Mouse (Mus musculus): ENCODE measurements around the gene Apoc1.

Apoc1 gene

DNA sequence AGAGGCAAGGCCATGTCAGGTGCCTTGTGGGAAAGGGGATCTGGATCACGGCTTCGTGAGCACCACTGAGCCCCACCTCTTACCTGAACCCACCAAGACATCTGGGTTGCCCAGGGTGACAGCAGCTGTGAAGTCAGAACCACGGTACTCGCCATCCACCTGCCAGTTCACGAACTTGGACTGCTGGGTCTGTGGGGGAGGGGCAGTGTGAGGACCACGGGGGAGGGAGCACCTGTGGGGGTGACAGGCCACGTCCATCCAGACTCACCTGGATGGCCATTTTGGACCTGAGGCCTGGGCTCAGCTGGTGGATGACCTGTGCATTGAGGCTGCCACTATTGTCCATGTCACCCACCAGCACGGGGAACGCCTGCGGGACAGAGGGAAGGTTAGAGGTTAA lies 18.2 kb upstream of the Apoc1 start:
- DNase-seq (ENCODE audit: low read depth in 2 of 2, low spot score in 2 of 2), result no peak

DNA sequence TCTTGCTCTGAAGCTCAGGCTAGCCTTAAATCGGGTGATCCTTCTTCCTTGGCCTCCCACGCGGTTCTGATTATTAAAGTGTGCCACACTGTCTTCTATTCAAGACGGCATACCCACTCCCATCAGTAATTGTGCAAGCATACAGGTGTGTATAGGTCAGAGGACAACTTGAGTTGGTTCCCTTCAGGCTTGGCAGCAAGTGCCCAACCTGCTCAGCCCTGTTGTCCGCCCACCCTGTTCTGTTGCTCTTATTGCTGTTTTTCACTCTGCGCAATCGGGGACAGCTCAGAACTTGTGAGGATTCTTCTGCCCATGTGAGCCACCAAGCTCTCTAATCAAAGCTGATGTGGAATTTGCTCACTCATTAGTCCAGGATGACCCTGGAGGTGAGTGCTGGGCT lies 12.8 kb upstream of the Apoc1 start:
- DNase-seq (ENCODE audit: low read depth in 2 of 2, low spot score in 2 of 2), result no peak

DNA sequence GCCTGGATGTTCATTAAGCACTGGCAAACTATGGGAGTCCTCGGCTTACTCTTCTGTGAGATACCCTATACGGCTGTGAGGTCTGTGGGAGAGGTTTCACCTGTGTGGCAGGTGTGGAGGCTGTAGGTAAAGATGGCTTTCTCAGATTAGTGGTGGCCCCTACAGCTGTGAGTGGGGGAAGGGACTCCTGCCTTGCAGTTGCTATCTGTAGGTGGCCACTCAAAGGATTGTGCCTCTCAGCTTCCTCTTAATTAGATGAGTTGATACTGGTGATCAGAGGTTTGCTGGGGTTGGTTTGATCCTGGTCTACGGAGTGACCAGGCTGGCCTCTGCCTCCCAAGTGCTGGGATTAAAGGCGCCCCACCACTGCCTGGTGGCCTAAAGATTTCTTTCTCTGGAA lies 12.0 kb upstream of the Apoc1 start:
- no peak for DNase-seq (ENCODE audit: low read depth in 2 of 2, low spot score in 2 of 2)

DNA sequence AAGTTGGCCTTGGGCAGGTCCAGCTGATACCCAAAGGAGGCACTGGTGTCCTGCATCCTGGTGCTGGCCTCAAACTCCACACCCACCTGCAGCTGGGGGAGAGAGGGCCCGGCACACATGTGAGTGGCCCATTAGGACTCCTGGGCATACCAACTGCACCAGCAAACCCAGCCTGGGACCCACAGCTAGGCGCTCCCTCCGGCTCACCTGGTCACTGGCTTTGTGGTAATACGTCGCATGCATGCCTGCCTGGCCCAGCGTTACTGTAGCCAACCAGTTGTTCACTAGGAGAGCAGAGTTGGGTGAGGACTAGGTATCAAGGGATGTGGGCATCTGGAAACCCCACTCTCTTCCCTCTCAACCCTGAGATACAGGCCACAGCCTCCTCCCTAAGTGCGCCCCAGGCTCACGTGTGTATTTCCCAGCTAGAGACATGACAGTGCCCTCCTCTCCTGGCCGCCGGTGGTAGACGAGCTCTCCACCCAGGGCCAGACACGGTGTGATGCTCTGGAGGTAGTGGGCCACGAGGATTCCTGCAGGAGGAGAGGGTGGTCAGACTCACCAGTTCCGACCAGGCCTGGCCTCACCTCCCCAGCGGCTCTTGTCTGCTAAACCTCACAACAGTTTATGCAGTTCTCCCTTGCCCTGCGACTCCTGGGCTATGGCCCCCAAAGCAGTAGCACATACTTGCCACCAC lies 10.5 kb upstream of the Apoc1 start:
- no peak for DNase-seq (ENCODE audit: low read depth in 2 of 2, low spot score in 2 of 2)

DNA sequence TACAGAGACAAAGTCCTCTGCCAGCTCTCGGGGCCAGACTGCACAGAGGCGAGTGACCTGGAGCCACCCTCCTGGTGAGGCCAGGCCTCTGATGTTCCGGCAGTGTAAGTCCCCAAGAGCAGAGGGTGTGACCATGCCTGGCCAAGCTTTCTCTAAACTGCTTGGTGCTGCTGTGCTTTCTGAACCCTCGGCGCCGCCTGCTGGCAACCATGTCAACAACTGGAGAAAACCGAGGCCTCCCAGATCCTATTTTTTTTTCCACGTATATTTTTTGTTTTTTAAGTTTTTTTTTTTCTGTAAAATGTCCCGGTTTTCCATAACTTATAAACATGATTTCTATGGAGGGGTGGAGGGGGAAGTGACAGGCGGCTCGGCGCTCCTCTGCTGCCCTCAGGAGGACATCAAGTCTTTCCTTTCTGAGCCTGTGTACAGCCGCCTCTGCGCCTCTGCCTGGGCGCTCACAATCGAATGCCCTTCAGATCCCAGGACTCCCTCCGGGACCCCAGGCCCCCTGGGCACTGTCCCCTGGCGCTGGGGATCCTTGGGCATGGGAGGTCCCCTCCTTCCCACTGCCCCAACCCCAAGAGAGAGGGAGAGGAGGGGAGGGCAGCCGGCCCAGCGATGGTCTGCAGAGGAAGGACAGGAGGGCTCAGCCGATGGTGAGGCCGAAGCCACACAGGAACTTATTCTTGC lies 8.8 kb upstream of the Apoc1 start:
- DNase-seq (ENCODE audit: low read depth in 2 of 2, low spot score in 2 of 2), result no peak

DNA sequence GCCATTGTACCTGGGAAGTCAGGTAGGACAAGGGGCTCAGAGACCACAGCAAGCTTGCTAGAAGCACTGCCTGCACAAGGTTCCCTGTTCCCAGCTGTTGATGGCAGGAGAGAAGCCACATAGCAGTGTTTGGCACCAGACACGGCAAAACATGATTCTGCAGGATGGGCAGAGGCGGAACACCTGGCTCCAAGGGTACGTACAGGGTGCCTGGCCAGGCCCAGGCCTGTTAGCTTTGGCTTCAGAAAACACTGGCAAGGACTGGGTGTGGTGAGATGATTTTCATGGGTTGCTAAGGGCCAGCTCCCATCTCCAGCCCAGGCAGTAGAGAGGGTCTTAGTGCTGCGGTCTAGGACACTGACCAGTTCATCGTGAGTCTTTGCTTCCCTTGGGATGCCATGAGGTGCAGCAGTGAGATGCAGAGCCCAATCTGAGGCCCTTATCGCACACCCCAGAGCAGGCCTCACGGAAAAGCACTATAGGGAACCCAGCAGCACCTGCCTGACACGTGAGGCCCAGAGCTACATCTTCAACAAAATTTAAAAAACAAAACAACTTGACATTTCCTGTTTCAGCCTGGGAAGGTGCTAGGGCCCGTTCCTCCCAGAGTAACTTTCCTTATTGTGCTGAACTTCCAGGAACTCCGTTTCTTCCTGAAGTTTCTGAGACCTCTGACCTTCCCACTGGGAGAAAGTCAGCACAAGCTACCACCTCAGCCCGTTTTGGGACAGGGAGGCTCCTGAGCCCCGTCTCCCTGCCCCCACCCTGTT lies 8.0 kb upstream of the Apoc1 start:
- DNase-seq (ENCODE audit: low read depth in 2 of 2, low spot score in 2 of 2), result no peak

DNA sequence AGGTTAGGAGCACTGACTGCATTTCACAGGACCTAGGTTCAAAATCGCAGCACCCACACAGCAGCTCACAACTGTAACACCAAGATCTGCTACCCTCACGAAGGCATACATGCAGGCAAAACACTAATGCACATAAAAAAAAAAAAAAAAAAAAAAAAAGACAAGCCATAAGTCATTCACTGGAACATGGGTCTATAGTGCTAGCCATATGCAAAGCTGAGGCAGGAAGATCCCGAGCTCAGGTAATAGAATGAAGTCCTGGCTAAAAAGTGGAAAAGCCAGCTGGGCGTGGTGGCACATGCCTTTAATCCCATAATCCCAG lies 7.3 kb upstream of the Apoc1 start:
- DNase-seq (ENCODE audit: low read depth in 2 of 2, low spot score in 2 of 2), result no peak

DNA sequence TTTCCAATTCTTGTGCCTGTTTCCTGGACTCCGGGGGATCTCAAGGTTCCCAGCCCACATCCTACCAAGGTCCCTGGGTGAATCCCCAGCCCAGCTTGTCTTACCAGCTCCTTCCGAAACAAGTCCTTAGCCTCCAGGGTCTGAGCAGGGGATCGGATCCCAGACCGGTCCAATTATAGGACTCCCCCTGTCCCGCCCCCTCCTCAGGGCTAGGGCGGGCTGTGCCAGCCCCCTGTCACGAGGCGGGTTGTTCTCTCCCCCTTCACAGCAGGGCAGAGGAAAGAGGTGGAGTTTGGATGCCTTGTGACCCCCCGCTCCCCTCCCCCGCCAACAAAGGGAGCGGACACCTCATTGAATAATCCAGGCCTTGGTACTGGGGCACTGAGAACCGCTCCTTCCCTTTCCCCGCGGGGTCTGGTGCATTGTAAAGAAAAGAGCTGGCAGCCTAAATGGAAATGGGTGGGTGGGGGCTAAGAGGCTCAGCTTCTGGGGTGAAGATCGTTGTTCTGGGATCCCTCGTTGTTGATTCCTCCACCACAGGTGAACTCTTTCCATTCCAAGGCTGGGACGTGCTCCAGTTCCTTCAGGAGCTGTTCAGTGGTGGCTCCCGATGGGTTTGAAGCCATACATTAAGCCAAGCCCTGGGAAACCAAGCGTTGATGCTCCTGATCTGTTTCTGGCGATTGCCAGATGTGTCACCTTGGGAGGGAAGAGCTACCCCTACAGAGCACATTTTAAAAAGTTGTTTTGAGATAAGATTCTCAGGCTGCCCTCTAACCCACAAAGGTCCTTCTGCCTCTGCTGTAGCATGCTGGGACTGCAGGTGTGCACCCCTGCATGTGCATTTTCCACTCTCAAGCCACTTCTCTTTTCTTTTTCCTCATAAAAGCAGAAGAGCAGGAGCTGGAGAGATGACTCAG lies 6.7 kb upstream of the Apoc1 start, which contains the start of gene Apoe:
Gene Apoe (minus strand): TSS at position 282 of the 920 bp plus-strand sequence.
- DNase-seq (ENCODE audit: low read depth in 2 of 2, low spot score in 2 of 2), result no peak

DNA sequence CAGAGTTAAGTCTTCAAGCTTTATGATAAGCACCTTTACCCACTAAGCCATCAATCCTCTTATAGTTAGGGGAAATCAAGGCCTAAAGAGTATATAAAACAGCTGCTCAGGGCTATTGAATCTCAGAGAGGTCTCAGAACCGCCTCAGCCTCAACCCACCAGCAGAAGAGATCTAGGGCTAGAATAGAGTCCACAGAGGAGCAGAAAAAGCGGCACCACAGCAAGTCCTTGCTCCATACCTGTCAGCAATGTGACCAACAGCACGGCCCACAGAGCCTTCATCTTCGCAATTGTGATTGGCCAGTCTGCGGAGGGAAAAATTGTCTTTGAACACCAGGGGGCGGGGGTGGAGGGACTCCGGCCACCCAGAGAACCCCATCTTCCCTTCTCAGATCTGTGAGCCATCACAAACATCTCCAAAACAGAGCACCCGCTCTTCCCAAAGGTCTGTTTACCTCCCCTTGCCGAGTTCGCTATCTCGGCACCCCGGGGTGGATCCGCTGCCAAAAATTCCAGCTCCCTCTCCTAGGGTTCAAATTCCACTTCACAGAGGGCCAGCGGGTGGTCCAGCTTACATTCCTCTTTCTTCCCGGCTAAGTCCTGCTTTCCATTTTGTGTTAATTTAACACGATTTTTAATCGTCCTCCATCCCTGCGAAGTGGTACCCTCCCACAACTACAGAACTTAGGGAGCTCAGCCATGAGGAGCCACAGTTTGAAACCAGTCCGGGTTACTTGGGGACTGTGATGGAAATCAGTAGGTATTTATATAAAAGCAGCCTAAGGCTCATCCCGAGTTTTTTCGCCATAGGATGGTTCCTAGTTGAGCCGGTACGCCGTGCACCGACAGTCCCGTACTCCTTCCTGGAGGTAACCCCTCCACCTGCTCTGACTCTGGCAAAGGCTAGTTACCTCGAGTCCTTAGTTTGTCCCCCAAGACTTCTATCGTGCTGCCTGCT lies 5.8 kb upstream of the Apoc1 start:
- DNase-seq (ENCODE audit: low read depth in 2 of 2, low spot score in 2 of 2), result no peak

DNA sequence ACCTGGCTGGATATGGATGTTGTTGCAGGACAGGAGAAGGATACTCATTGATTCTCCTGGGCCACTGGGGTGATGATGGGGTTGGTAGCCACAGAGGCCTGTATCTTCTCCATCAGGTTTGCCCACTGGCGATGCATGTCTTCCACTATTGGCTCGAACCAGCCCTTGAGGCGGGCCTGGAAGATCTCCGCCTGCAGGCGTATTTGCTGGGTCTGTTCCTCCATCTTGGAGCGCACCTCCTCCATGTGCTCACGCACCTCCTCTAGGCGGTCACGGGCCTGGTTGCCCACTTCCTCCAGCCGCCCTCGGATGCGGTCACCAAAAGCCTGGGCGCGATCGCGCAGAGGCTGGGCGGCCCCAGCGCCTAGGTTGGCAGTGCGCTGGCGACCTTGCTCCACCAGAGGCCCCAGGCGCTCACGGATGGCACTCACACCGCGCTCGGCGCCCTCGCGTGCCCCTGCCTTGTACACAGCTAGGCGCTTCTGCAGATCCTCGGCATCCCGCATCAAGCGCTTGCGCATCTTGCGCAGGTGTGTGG lies 3.9 kb upstream of the Apoc1 start:
- no peak for DNase-seq (ENCODE audit: low read depth in 2 of 2, low spot score in 2 of 2)

DNA sequence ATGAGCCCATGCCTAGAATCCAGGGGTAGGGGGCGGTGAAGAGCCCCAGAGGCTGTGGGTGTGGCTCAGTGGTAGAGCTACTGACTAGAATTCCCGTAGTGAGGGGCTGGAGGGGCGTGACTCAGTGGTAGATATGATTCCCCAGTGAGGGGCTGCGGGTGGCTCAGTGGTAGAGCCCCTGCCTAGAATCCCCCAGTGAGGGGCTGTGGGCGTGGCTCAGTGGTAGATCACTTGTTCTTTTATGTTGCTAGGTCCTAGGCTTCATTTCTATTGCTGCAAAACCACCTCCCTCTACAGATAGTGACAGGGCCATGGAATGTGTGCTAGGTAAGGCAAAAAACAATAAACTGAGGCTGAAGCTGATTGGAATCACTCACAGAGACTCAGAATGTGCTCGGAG lies 3.4 kb upstream of the Apoc1 start:
- DNase-seq (ENCODE audit: low read depth in 2 of 2, low spot score in 2 of 2), result no peak

DNA sequence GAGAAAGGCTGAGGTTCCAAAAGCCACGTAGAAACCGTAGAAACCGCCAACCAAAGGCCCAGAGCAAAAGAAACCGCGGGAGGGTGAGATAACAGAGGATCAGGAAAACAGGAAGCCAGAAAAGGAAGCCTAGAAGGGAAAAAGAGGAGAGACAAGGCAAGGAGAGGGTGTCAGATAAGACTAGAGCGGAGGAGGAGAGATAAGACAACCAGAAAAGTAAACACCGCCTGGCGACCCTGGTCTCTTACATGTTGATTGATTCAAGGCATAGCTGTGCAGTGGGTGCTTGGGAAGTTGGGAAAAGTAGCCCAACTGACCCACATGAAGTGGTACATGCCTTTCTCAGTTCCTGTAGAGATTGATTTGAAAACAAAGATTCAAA lies 2.7 kb upstream of the Apoc1 start:
- no peak for DNase-seq (ENCODE audit: low read depth in 2 of 2, low spot score in 2 of 2)

DNA sequence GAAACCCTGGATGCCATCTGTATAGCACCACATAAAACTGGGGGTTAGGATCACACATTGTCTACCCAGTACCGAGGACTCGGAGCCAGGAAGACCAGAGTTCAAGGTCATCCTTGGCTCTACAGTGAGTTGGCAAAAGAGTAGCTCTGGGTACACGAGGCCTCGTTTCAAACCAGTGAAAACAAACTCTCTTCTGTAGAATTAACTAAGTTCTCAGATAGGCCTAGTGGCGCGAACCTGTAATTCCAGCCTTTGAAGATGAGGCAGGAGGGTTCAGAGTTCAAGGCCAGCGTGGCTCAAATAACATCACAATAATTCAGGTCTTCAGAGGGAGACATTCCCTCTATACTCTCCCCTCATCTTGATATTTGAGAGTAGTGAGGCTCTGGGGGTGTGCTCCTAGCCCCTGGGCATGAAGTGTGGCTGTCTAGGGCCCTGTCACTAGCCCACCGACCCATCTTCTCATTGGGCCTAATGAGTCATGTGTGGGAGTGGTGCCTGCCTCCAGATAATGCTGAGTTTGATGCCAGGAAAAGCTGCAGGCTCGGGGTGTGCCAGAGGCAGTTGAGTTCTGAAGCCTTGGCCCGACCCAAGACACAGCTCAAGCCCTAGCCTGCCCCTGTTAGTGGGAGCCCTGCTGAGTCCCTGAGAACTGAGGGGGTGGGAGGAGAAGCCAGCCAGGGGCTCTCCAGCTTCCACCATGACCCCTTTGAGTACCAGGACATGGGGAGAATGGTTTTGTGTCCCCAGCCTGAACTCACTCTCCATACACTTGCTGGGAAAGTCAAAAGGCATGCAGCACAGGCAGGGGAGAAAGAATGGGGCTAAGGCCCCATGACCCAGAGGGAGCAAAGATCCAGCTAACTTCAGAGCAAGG lies 2.1 kb upstream of the Apoc1 start:
- DNase-seq (ENCODE audit: low read depth in 2 of 2, low spot score in 2 of 2), result no peak

DNA sequence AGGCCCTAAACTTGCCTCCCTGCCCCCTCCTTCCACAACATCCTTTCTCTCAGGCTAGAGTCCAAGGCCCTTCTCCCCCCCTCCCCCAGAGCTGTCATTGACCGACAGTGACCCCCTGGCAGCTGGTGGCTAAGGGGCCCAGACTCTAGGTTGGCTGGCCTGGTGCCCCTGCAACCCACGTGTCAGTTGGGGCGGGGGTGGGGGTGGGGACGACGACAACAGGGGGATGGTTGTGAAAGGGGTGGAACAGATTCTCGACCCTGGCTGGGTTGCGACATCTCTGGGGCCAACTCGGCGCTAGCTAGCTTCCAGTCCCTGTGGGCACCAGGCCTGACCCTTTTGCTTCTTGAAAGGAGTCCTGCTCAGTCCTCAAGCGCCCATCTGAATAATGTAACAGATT lies 961 bp upstream of the Apoc1 start:
- no peak for DNase-seq (ENCODE audit: low read depth in 2 of 2, low spot score in 2 of 2)

DNA sequence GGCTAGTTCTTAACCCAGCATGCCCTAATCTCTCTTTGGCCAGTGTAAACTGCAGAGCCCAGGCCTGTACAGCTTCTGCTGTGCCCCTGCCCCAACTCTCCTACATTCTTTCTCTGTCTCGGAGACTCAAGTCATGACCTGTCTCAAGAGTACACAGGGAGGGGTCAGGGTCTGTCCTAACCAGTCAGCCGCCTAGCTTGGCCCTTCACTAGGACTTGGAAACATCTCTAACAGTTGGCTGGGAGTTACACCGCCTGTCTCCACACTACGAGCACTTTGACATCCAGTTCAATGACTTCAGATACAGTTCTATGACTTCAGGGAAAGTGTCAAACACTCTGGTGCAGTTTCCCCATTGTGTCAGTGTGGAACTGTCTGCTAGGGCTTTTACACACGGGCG lies 1.0 kb downstream of the Apoc1 start:
- DNase-seq (ENCODE audit: low read depth in 2 of 2, low spot score in 2 of 2), result no peak

DNA sequence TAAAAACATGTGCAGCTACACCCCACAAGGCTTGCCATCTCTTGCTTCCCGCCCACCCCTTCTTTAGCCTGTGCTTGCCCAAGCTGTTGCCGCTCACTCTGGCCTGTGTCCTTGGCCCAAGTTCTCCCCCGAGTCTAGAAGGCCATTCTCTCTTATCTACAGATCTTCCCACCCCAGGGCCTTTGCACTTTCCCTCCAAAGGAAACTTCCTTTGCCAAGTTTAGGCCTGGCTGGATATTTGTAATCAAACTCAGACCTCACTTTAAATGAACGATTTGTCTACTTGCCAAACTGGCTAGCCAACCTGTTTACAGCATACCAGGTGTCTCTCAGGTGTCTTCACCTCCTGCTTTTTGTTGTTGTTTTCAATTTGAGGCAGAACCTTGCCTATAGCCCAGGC lies 1.6 kb downstream of the Apoc1 start:
- no peak for DNase-seq (ENCODE audit: low read depth in 2 of 2, low spot score in 2 of 2)

DNA sequence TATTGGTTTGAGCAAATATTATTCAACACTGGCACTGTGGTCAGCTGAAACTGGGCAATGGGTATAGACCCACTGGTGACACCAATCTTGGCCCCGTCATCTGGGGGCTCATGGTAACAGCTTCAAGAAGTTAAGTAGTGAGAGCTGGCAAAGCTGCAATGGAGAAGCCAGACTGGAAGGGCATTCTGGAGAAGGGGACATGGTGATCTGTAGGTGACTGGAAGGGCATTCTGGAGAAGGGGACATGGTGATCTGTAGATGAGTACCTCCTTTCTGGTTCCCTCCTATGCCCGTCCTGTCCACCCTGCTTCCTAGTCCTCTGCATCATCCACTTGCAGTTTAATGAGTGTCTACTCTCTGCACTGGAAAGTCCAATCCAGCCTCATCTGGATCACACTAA lies 3.8 kb downstream of the Apoc1 start:
- no peak for DNase-seq (ENCODE audit: low read depth in 2 of 2, low spot score in 2 of 2)

DNA sequence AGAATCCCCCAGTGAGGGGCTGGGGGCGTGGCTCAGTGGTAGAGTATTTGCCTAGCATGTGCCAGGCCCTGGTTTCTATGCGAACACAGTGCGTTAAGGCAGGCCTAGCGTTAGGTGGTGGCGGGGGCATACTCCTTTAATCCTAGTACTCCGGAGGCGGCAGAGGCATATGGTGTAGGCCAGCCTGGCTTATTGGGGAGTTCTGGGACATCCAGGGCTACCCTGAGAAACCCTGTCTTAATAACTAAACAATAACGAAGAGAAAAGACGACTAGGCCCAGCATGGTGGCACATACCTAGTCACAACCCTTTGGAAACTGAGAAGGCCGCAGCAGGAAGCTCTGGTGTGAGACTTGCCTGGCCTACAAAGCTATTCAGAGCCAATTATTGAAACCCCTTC lies 4.4 kb downstream of the Apoc1 start:
- no peak for DNase-seq (ENCODE audit: low read depth in 2 of 2, low spot score in 2 of 2)

Measured in CD8-positive naive resting alpha-beta T cell, adult 2 months (primary cell).